Mouse (Mus musculus) B cell, adult 2 months (primary cell): Measurements from ENCODE around the gene Gstp2.

Experiments used
- DNase-seq, 2 experiments: peaks; one replicate each; pipeline ENCODE4 v3.0.0; 2022

Gstp2 gene

GRCm38 (mm10) chr19:4045966-4046865 lies at the start of gene Gstp2:
Gstp2 (minus strand) TSS chr19:4046023.
- DNase-seq = no peak

GRCm38 (mm10) chr19:4094774-4095303 lies 49.0 kb upstream of the Gstp2 start:
- no peak for DNase-seq

GRCm38 (mm10) chr19:4094348-4094747 lies 48.5 kb upstream of the Gstp2 start:
- no peak for DNase-seq

- no peak for DNase-seq
Measured at GRCm38 (mm10) chr19:4093772-4094171, 47.9 kb upstream of the Gstp2 start.

GRCm38 (mm10) chr19:4092750-4093149 lies 46.9 kb upstream of the Gstp2 start:
- no peak for DNase-seq

GRCm38 (mm10) chr19:4091383-4091782 lies 45.6 kb upstream of the Gstp2 start:
- DNase-seq = no peak

- DNase-seq = no peak
Measured at GRCm38 (mm10) chr19:4090446-4090845, 44.6 kb upstream of the Gstp2 start.

- no peak for DNase-seq
Measured at GRCm38 (mm10) chr19:4089128-4089527, 43.3 kb upstream of the Gstp2 start.

GRCm38 (mm10) chr19:4088146-4088545 lies 42.3 kb upstream of the Gstp2 start:
- no peak for DNase-seq

- no peak for DNase-seq
Measured at GRCm38 (mm10) chr19:4087090-4087489, 41.3 kb upstream of the Gstp2 start.

- no peak for DNase-seq
Measured at GRCm38 (mm10) chr19:4086156-4086555, 40.3 kb upstream of the Gstp2 start.

GRCm38 (mm10) chr19:4084984-4085383 lies 39.2 kb upstream of the Gstp2 start:
- DNase-seq = no peak

GRCm38 (mm10) chr19:4083826-4084225 lies 38.0 kb upstream of the Gstp2 start:
- DNase-seq = no peak

GRCm38 (mm10) chr19:4083316-4083715 lies 37.5 kb upstream of the Gstp2 start:
- DNase-seq = no peak

GRCm38 (mm10) chr19:4082219-4082965 lies 36.6 kb upstream of the Gstp2 start:
- DNase-seq = no peak

- no peak for DNase-seq
Measured at GRCm38 (mm10) chr19:4081394-4081793, 35.6 kb upstream of the Gstp2 start, which contains the start of gene Cabp2. Cabp2 (plus strand) TSS chr19:4081578.

GRCm38 (mm10) chr19:4080511-4081009 lies 34.7 kb upstream of the Gstp2 start:
- no peak for DNase-seq

GRCm38 (mm10) chr19:4079594-4079993 lies 33.8 kb upstream of the Gstp2 start:
- DNase-seq = no peak

- DNase-seq = no peak
Measured at GRCm38 (mm10) chr19:4075531-4075930, 29.7 kb upstream of the Gstp2 start.

- DNase-seq = no peak
Measured at GRCm38 (mm10) chr19:4072706-4073424, 27.0 kb upstream of the Gstp2 start.

- no peak for DNase-seq
Measured at GRCm38 (mm10) chr19:4071406-4071805, 25.6 kb upstream of the Gstp2 start.

GRCm38 (mm10) chr19:4070756-4071155 lies 24.9 kb upstream of the Gstp2 start:
- no peak for DNase-seq

GRCm38 (mm10) chr19:4070311-4070710 lies 24.5 kb upstream of the Gstp2 start:
- no peak for DNase-seq
